Mouse (Mus musculus): Measurements from ENCODE around the gene Rcn3. TPM values are rescaled to one million over a fixed set of nuclear protein-coding genes. Genes with fewer than 3 reads are reported as not detected.
"Not testable (repeated sequence)": the region's sequence is repeated elsewhere in the genome, so short reads cannot be mapped to it uniquely, and the experiment has no call there.

The Rcn3 gene
- polyA plus RNA-seq, 1 experiment from 2014 or later = 290 TPM

DNA sequence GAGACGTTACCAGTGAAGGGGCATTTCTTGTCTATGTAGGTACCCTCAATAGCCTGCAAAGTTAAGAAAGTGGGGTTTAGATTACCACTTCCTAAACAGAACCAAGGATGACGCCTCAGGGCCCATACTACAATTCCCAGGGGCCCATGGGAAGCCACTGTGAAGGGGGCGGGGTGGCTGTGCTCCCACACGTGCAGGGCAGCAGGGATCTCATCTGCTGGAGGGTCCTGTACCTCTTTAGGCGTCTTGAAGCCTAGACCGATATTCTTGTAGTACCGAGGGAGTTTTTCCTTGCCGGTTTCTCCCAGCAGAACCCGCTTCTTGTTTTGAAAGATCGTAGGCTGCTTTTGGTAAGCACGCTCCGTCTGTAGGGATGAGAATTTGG, 31.2 kb upstream of the Rcn3 start:
- 14% methylated on average over 12 of the region's 12 CpGs for whole genome bisulfite sequencing
- 0 out of 2 replicates have a peak overlapping the region, but pooled peaks have one; percentile 82 for H3K27ac ChIP-seq (ENCODE audit: poor library complexity, severe bottlenecking)
- no peaks in the 10 kb centered on the region for H3K9me3 ChIP-seq (replicated peaks)

GRCm38 (mm10) chr7:45122561-45123185, 30.7 kb upstream of the Rcn3 start:
- Histone ChIP-seq H3K27me3 (replicated peaks) (no peaks in the 10 kb centered on the region), H3K36me3 (peaks cover 73% of the 10 kb centered on the region), H3K4me1 (replicated peaks) (peaks cover 58% of the 10 kb centered on the region), H3K9me3 (replicated peaks) (no peaks in the 10 kb centered on the region), H3K4me3 (peak overlapping the region; percentile 92), H3K4me2 (peak overlapping the region; percentile 93), H3K9ac (peak overlapping the region; percentile 98), H3K27ac (ENCODE audit: poor library complexity, severe bottlenecking) (no peak overlapping the region)
- ATAC-seq (ENCODE audit: insufficient number of reproducible peaks, low FRiP score) = no peak
- WGBS = 79% methylated on average over 15 of the region's 15 CpGs

More for the DNA sequence above, 31.2 kb upstream of the Rcn3 start:
- Histone ChIP-seq H3K9ac (peak overlapping the region; percentile 98), H3K4me3 (peak overlapping the region; percentile 92), H3K4me1 (replicated peaks) (peaks cover 53% of the 10 kb centered on the region), H3K27me3 (replicated peaks) (no peaks in the 10 kb centered on the region), H3K36me3 (peaks cover 73% of the 10 kb centered on the region), H3K4me2 (peak overlapping the region; percentile 93)
- ATAC-seq (ENCODE audit: insufficient number of reproducible peaks, low FRiP score) = no peak

- H3K9ac ChIP-seq = peak overlapping the region; percentile 29
- ATAC-seq (ENCODE audit: insufficient number of reproducible peaks, low FRiP score) = no peak
- H3K4me2 ChIP-seq = peak overlapping the region; percentile 14; the same call in 1 of the 2 replicates
- no peaks in the 10 kb centered on the region for H3K9me3 ChIP-seq (replicated peaks)
- no peak overlapping the region for H3K4me3 ChIP-seq
- no peaks in the 10 kb centered on the region for H3K27me3 ChIP-seq (replicated peaks)
- H3K27ac ChIP-seq (ENCODE audit: poor library complexity, severe bottlenecking) = peak overlapping the region; percentile 44; the same call in 1 of the 2 replicates
- peaks cover 67% of the 10 kb centered on the region for H3K36me3 ChIP-seq
- peaks cover 53% of the 10 kb centered on the region for H3K4me1 ChIP-seq (replicated peaks)
These were observed 29.9 kb upstream of the Rcn3 start for GRCm38 (mm10) chr7:45121966-45122365.

DNA sequence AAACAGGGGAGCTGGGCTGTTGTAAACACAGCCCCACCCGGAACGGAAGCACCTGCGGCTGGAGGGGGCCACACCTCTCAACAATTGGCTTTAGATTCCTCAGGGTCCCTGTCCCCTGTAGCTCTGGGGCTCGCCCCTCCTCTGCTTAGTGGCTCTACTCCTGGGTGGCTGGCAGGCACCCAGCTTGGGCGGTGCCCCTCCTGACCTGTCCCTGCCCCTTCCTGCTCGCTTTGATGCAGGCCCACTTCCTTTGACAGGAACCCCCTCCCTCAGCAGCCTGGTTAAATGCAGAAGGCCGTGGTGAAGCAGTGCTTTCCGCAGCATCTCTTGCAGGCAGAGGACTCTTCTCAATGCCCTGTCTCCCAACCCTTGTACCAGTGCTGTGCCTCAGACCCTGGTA, 29.4 kb upstream of the Rcn3 start:
- H3K36me3 ChIP-seq = peaks cover 62% of the 10 kb centered on the region
- no peaks in the 10 kb centered on the region for H3K27me3 ChIP-seq (replicated peaks)
- H3K4me2 ChIP-seq = peak overlapping the region; percentile 14; the same call in 1 of the 2 replicates
- peaks cover 48% of the 10 kb centered on the region for H3K4me1 ChIP-seq (replicated peaks)
- WGBS = 59% methylated on average over 8 of the region's 8 CpGs
- peak overlapping the region; percentile 44 for H3K27ac ChIP-seq (ENCODE audit: poor library complexity, severe bottlenecking)
- no peak for ATAC-seq (ENCODE audit: insufficient number of reproducible peaks, low FRiP score)
- H3K9me3 ChIP-seq (replicated peaks) = no peaks in the 10 kb centered on the region
- peak overlapping the region; percentile 29 for H3K9ac ChIP-seq
- no peak overlapping the region for H3K4me3 ChIP-seq

DNA sequence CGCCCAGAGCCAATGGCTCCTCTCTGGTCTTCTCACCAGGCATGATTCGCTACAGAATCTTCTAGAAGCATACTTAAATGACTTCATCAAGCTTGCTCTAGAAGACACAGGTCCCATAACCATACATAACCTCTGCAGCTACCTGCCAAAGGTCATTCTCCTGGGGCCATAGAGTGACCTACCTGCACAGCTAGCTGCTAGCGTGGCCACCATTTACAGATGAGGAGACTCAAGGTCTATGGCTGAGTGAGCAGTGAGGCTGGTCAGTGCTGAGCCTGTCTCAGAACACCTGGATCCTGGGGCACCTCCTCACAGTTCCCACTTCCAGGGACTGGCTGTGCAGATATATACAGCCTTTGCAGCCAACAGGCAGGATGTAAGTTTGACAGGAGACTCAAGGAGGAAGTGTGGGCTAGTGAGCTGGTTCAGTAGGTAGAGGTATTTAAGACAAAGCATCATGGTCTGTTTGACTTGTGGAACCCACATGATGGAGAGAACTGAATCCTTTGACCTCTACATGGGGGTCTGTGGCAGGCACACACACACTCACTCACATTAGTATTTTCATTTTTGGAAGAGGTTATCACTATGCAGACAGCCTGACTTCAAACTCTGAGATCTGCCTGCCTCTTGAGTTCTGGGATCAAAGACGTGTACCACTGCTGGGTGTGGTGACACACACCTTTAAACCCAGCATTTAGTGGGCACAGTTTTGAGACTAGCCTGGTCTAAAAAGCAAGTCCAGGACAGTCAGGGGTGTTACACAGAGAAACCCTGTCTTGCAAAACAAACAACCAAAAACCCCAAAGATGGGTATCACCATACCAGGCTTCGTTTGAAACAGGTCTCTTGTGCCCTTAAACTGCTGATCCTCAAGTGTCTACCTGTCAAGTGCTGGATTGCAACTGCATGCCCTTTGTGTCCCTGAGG, 28.0 kb upstream of the Rcn3 start:
- ATAC-seq (ENCODE audit: insufficient number of reproducible peaks, low FRiP score) = no peak
- Histone ChIP-seq H3K4me1 (replicated peaks) (peaks cover 45% of the 10 kb centered on the region), H3K36me3 (peaks cover 48% of the 10 kb centered on the region), H3K27ac (ENCODE audit: poor library complexity, severe bottlenecking) (no peak overlapping the region), H3K27me3 (replicated peaks) (no peaks in the 10 kb centered on the region), H3K4me3 (no peak overlapping the region), H3K9me3 (replicated peaks) (no peaks in the 10 kb centered on the region), H3K9ac (peak overlapping the region; percentile 29; the same call in 1 of the 2 replicates), H3K4me2 (no peak overlapping the region)
- 75% methylated on average over 5 of the region's 5 CpGs for WGBS

DNA sequence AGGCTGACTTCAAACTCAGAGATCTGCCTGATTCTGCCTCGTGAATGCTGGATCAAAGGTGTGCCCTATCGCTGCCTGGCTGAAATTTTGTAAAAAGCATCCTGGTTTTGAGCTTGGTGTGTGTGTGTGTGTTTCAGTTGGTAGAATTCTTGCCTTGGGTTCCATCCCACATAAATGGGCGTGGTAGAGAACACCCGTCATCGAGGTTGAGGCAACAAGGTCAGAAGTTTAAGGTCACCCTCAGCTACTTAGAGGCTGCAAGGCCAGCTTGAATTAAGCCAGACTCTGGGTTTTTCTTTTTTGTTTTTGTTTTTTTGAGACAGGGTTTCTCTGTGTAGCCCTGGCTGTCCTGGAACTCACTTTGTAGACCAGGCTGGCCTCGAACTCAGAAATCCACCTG, 26.3 kb upstream of the Rcn3 start:
- no peaks in the 10 kb centered on the region for H3K9me3 ChIP-seq (replicated peaks)
- H3K4me3 ChIP-seq = no peak overlapping the region
- peaks cover 47% of the 10 kb centered on the region for H3K36me3 ChIP-seq
- peaks cover 47% of the 10 kb centered on the region for H3K4me1 ChIP-seq (replicated peaks)
- no peak overlapping the region for H3K9ac ChIP-seq
- H3K27me3 ChIP-seq (replicated peaks) = no peaks in the 10 kb centered on the region
- H3K27ac ChIP-seq (ENCODE audit: poor library complexity, severe bottlenecking) = no peak overlapping the region
- no peak for ATAC-seq (ENCODE audit: insufficient number of reproducible peaks, low FRiP score)
- H3K4me2 ChIP-seq = no peak overlapping the region
- WGBS = 86% methylated on average over 6 of the region's 6 CpGs

- Histone ChIP-seq H3K27ac (ENCODE audit: poor library complexity, severe bottlenecking) (no peak overlapping the region), H3K4me3 (no peak overlapping the region), H3K36me3 (peaks cover 40% of the 10 kb centered on the region), H3K27me3 (replicated peaks) (no peaks in the 10 kb centered on the region), H3K9ac (peak overlapping the region; percentile 2; the same call in 1 of the 2 replicates), H3K4me1 (replicated peaks) (peaks cover 45% of the 10 kb centered on the region), H3K4me2 (no peak overlapping the region), H3K9me3 (replicated peaks) (no peaks in the 10 kb centered on the region)
- no peak for ATAC-seq (ENCODE audit: insufficient number of reproducible peaks, low FRiP score)
- WGBS = 79% methylated on average over 8 of the region's 8 CpGs
These were observed 25.5 kb upstream of the Rcn3 start for GRCm38 (mm10) chr7:45117566-45117965.

DNA sequence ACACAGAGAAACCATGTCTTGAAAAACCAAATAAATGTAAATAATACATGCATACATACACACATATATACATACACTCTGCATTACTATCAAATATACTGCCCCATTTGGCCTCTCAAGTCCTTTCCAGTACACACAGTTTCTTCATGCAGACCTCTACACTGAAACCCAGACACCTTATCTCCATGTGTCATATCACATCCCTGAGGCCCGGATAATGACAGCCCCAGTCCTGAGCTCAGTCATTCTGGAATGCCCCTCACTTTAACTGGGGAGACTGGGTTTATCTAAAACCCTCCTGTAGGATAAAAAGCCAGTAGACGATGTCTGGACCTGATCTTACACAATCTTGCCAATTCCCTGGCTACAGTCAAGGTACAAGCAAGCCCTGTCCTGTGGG, 21.5 kb upstream of the Rcn3 start:
- Histone ChIP-seq H3K4me1 (replicated peaks) (peaks cover 32% of the 10 kb centered on the region), H3K4me3 (no peak overlapping the region), H3K4me2 (no peak overlapping the region), H3K9me3 (replicated peaks) (no peaks in the 10 kb centered on the region), H3K27me3 (replicated peaks) (no peaks in the 10 kb centered on the region), H3K27ac (ENCODE audit: poor library complexity, severe bottlenecking) (peak overlapping the region; percentile 63), H3K36me3 (0 out of 2 replicates have a peak, but pooled peaks cover 3% of the 10 kb centered on the region), H3K9ac (no peak overlapping the region)
- 21% methylated on average over 2 of the region's 2 CpGs for WGBS
- no peak for ATAC-seq (ENCODE audit: insufficient number of reproducible peaks, low FRiP score)

GRCm38 (mm10) chr7:45112529-45112928, 20.5 kb upstream of the Rcn3 start:
- H3K9ac ChIP-seq = no peak overlapping the region
- H3K36me3 ChIP-seq = no peaks in the 10 kb centered on the region
- no peak for ATAC-seq (ENCODE audit: insufficient number of reproducible peaks, low FRiP score)
- 43% methylated on average over 3 of the region's 3 CpGs for WGBS
- no peaks in the 10 kb centered on the region for H3K27me3 ChIP-seq (replicated peaks)
- H3K4me3 ChIP-seq = no peak overlapping the region
- H3K27ac ChIP-seq (ENCODE audit: poor library complexity, severe bottlenecking) = no peak overlapping the region
- H3K9me3 ChIP-seq (replicated peaks) = no peaks in the 10 kb centered on the region
- H3K4me2 ChIP-seq = no peak overlapping the region
- H3K4me1 ChIP-seq (replicated peaks) = peaks cover 23% of the 10 kb centered on the region

DNA sequence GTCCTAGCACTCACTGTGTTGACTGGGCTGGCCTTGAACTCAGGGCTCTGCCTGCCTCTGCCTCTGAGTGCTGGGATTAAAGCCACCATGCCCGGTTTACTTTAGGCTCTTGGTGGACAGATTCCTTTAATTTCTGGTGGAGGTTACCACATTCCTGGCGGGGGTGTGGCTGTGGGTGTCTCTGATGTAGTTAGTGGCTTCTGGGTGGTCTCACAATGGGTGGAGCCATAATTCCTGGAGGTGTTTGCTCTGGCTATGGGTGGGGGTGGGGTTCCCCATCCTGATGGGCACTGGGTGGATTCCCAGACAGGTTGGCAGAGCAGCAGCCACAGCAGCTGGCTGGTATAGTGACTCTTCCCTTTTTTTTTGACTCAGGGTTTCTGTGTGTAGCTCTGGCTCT, 19.9 kb upstream of the Rcn3 start:
- H3K36me3 ChIP-seq = no peaks in the 10 kb centered on the region
- ATAC-seq (ENCODE audit: insufficient number of reproducible peaks, low FRiP score) = no peak
- no peaks in the 10 kb centered on the region for H3K9me3 ChIP-seq (replicated peaks)

DNA sequence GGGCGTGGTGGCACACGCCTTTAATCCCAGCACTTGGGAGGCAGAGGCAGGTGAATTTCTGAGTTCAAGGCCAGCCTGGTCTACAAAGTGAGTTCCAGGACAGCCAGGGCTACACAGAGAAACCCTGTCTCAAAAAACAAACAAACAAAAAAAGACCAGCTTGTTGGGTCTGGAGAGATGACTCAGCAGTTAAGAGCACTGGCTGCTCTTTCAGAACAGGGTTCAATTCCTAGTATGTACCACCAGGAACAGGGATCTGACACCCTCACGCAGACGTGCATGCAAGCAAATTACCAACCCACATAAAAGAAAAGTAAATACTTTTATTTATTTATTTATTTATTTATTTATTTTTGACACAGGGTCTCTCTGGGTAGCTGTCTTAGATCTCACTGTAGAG, 18.1 kb upstream of the Rcn3 start:
- 90% methylated on average over 4 of the region's 4 CpGs for WGBS
- not testable (repeated sequence) for H3K4me2 ChIP-seq; H3K9me3 ChIP-seq (replicated peaks); H3K27ac ChIP-seq (ENCODE audit: poor library complexity, severe bottlenecking); ATAC-seq (ENCODE audit: insufficient number of reproducible peaks, low FRiP score); H3K4me3 ChIP-seq; H3K36me3 ChIP-seq; H3K9ac ChIP-seq; H3K27me3 ChIP-seq (replicated peaks)
- H3K4me1 ChIP-seq (replicated peaks) = peaks cover 15% of the 10 kb centered on the region

More for the DNA sequence above, 19.9 kb upstream of the Rcn3 start:
- Histone ChIP-seq H3K27ac (ENCODE audit: poor library complexity, severe bottlenecking) (no peak overlapping the region), H3K9ac (no peak overlapping the region), H3K27me3 (replicated peaks) (no peaks in the 10 kb centered on the region), H3K4me3 (no peak overlapping the region), H3K4me2 (no peak overlapping the region), H3K4me1 (replicated peaks) (peaks cover 22% of the 10 kb centered on the region)
- WGBS = 62% methylated on average over 2 of the region's 2 CpGs

Measured in heart, embryonic 12.5 days (tissue).